Mouse (Mus musculus) retina, embryonic 14.5 days (tissue): ENCODE results near the gene Slc44a1.

Source experiments
- DNase-seq: peaks from one replicate; pipeline ENCODE4 v3.0.0-alpha.2; 2015; ENCODE audit warnings: low spot score

Gene Slc44a1

GRCm38 (mm10) chr4:53469007-53469406 is 28.8 kb downstream of the Slc44a1 start:
- no peak for DNase-seq

GRCm38 (mm10) chr4:53474109-53474508 is 33.9 kb downstream of the Slc44a1 start:
- DNase-seq, result no peak

GRCm38 (mm10) chr4:53475230-53475952 is 35.2 kb downstream of the Slc44a1 start:
- no peak for DNase-seq

- DNase-seq, result no peak
Observed at GRCm38 (mm10) chr4:53478644-53479043, 38.4 kb downstream of the Slc44a1 start.

- no peak for DNase-seq
Observed at GRCm38 (mm10) chr4:53487216-53488188, 47.3 kb downstream of the Slc44a1 start.

GRCm38 (mm10) chr4:53488803-53489202 is 48.6 kb downstream of the Slc44a1 start:
- DNase-seq, result no peak

GRCm38 (mm10) chr4:53490371-53490770 is 50.2 kb downstream of the Slc44a1 start:
- DNase-seq, result no peak

- no peak for DNase-seq
Observed at GRCm38 (mm10) chr4:53491269-53491668, 51.1 kb downstream of the Slc44a1 start.

GRCm38 (mm10) chr4:53495646-53496045 is 55.4 kb downstream of the Slc44a1 start:
- no peak for DNase-seq

- no peak for DNase-seq
Observed at GRCm38 (mm10) chr4:53502764-53503163, 62.6 kb downstream of the Slc44a1 start.

GRCm38 (mm10) chr4:53512131-53512916 is 72.1 kb downstream of the Slc44a1 start:
- peak; percentile 49 for DNase-seq

GRCm38 (mm10) chr4:53513276-53514081 is 73.3 kb downstream of the Slc44a1 start:
- no peak for DNase-seq

GRCm38 (mm10) chr4:53516011-53516532 is 75.9 kb downstream of the Slc44a1 start:
- DNase-seq, result no peak

GRCm38 (mm10) chr4:53519429-53519828 is 79.2 kb downstream of the Slc44a1 start:
- no peak for DNase-seq

GRCm38 (mm10) chr4:53521028-53521427 is 80.8 kb downstream of the Slc44a1 start:
- no peak for DNase-seq

GRCm38 (mm10) chr4:53522655-53523054 is 82.4 kb downstream of the Slc44a1 start:
- DNase-seq, result no peak

GRCm38 (mm10) chr4:53525503-53525902 is 85.3 kb downstream of the Slc44a1 start:
- no peak for DNase-seq

GRCm38 (mm10) chr4:53525994-53526393 is 85.8 kb downstream of the Slc44a1 start:
- DNase-seq, result no peak

- DNase-seq, result no peak
Observed at GRCm38 (mm10) chr4:53526446-53526845, 86.2 kb downstream of the Slc44a1 start.

- DNase-seq, result no peak
Observed at GRCm38 (mm10) chr4:53535795-53536194, 95.6 kb downstream of the Slc44a1 start.

GRCm38 (mm10) chr4:53537101-53537500 is 96.9 kb downstream of the Slc44a1 start:
- DNase-seq, result no peak
